Mouse (Mus musculus) colon, adult 2 months (tissue): ENCODE measurements around the gene Abcf3. TPM values are rescaled to one million over a fixed set of nuclear protein-coding genes. Genes with fewer than 3 reads are reported as not detected.

ENCODE experiments used
- polyA plus RNA-seq: library from polyadenylated mRNA; depleted of rRNA; stranded (reverse); fragments of >200 nt; gene quantifications from 2 replicates; pipeline ENCODE4 v1.2.3, GENCODE M21; 2012; rRNA removed

Abcf3 gene
- 25.3 TPM in 2 replicates for polyA plus RNA-seq

GRCm38 (mm10) chr16:20548096-20548948, at the start of gene Abcf3:
Gene Abcf3 (plus strand): TSS chr16:20548577.

GRCm38 (mm10) chr16:20498677-20499475, 49.5 kb upstream of the Abcf3 start, which contains the start of gene Eif2b5:
Gene Eif2b5 (plus strand): TSS chr16:20498817.

GRCm38 (mm10) chr16:20516726-20517201, 31.6 kb upstream of the Abcf3 start, which contains the start of gene Dvl3:
Gene Dvl3 (plus strand): TSS chr16:20516982.

GRCm38 (mm10) chr16:20535296-20536080, 12.9 kb upstream of the Abcf3 start, which contains the start of gene Ap2m1:
Gene Ap2m1 (plus strand): TSS chr16:20535478.

GRCm38 (mm10) chr16:20589366-20589938, 41.1 kb downstream of the Abcf3 start, which contains the start of gene Vwa5b2:
Gene Vwa5b2 (plus strand): TSS chr16:20589471.

Other genes starting within 250 kb of the Abcf3 start
- gene Parl, start 246.2 kb upstream of the Abcf3 start, polyA plus RNA-seq, result 28.6 and 44.6 TPM in 2 replicates
- 0.20 and 0.44 TPM in 2 replicates for gene Cyp2ab1, start 223.2 kb upstream of the Abcf3 start, polyA plus RNA-seq
- gene Abcc5, start 122.2 kb upstream of the Abcf3 start, polyA plus RNA-seq, result 23.3 and 33.3 TPM in 2 replicates
- gene Eif2b5, start 49.8 kb upstream of the Abcf3 start, polyA plus RNA-seq, result 19.7 and 21.3 TPM in 2 replicates
- 43.4 and 49.8 TPM in 2 replicates for gene Dvl3, start 31.6 kb upstream of the Abcf3 start, polyA plus RNA-seq
- 324 and 397 TPM in 2 replicates for gene Ap2m1, start 13.1 kb upstream of the Abcf3 start, polyA plus RNA-seq
- gene Vwa5b2, start 40.9 kb downstream of the Abcf3 start, polyA plus RNA-seq, result 8.2 and 10.1 TPM in 2 replicates
- gene Eef1akmt4, start 63.0 kb downstream of the Abcf3 start, polyA plus RNA-seq, result 17.0 and 23.3 TPM in 2 replicates
- 0.15 TPM in 1 of 2 replicates, not detected in the other for gene Gm49333, start 63.0 kb downstream of the Abcf3 start, polyA plus RNA-seq
- gene Alg3, start 63.2 kb downstream of the Abcf3 start, polyA plus RNA-seq, result 20.1 and 22.8 TPM in 2 replicates
- 5.9 and 8.5 TPM in 2 replicates for gene Camk2n2, start 72.7 kb downstream of the Abcf3 start, polyA plus RNA-seq
- 1.2 and 1.3 TPM in 2 replicates for gene Ece2, start 81.3 kb downstream of the Abcf3 start, polyA plus RNA-seq
- gene Psmd2, start 103.1 kb downstream of the Abcf3 start, polyA plus RNA-seq, result 50.0 and 55.4 TPM in 2 replicates
- gene Eif4g1, start 119.7 kb downstream of the Abcf3 start, polyA plus RNA-seq, result 370 and 429 TPM in 2 replicates
- 7.1 and 9.6 TPM in 2 replicates for gene Fam131a, start 144.7 kb downstream of the Abcf3 start, polyA plus RNA-seq
- gene Polr2h, start 169.1 kb downstream of the Abcf3 start, polyA plus RNA-seq, result 11.0 and 13.5 TPM in 2 replicates
- gene Clcn2, start 169.2 kb downstream of the Abcf3 start, polyA plus RNA-seq, result 301 and 332 TPM in 2 replicates
- gene Chrd, start 184.6 kb downstream of the Abcf3 start, polyA plus RNA-seq, result 11.5 and 15.7 TPM in 2 replicates
- gene Thpo, start 185.9 kb downstream of the Abcf3 start, polyA plus RNA-seq, result 4.9 and 5.2 TPM in 2 replicates